Mouse (Mus musculus) heart, embryonic 10.5 days (tissue): ENCODE measurements around the gene Dbil5. TPM values are rescaled to one million over a fixed set of nuclear protein-coding genes. Genes with fewer than 3 reads are reported as not detected.

Experiments
- DNase-seq: peaks from one replicate; pipeline ENCODE4 v3.0.0-alpha.2; 2017; ENCODE audit warnings: low spot score
- H3K27ac ChIP-seq: fragments of 300-500 bp; sonication (generic); 2 replicates; pipeline ENCODE4 v1.5.1; 2016; ENCODE audit warnings: mild to moderate bottlenecking
- H3K27me3 ChIP-seq: fragments of 300-500 bp; sonication (generic); 2 replicates; pipeline ENCODE4 v1.6.1; 2016; ENCODE audit warnings: mild to moderate bottlenecking; ENCODE audit not compliant: poor library complexity, insufficient read depth, severe bottlenecking
- H3K36me3 ChIP-seq: fragments of 300-500 bp; sonication (generic); 2 replicates; pipeline ENCODE4 v1.6.1; 2016; ENCODE audit warnings: mild to moderate bottlenecking, moderate library complexity
- H3K4me1 ChIP-seq: fragments of 300-500 bp; sonication (generic); 2 replicates; pipeline ENCODE4 v1.6.1; 2016; ENCODE audit warnings: mild to moderate bottlenecking
- H3K4me3 ChIP-seq: fragments of 300-500 bp; sonication (generic); 2 replicates; pipeline ENCODE4 v1.5.1; 2016; ENCODE audit warnings: mild to moderate bottlenecking, moderate library complexity
- H3K9me3 ChIP-seq: fragments of 300-500 bp; sonication (generic); 2 replicates; pipeline ENCODE4 v1.6.1; 2016; ENCODE audit warnings: mild to moderate bottlenecking, moderate library complexity
- WGBS: fragments of 180-500 bp; shearing (Covaris S2); methylation state at CpG from one replicate; pipeline ENCODE4 v1.1.7; 2016; 5-methylcytosine and 5-hydroxymethylcytosine counted together
- polyA plus RNA-seq: library from polyadenylated mRNA; unstranded; fragments of >200 nt; fragmentation: Nextera tagmentation; extraction: Ambion mirVana; gene quantifications from 2 replicates; pipeline ENCODE4 v1.2.1, GENCODE M21; 2016

The Dbil5 gene
- 0.80 and 1.1 TPM in 2 replicates for polyA plus RNA-seq

- peaks cover 52% of the 10 kb centered on the region for H3K36me3 ChIP-seq
Observed at GRCm38 (mm10) chr11:76217390-76217800, at the start of gene Dbil5, which contains the start of gene Gemin4. Gene Dbil5 (plus strand): TSS chr11:76217608. Gene Gemin4 (minus strand): TSS chr11:76217664.

DNA sequence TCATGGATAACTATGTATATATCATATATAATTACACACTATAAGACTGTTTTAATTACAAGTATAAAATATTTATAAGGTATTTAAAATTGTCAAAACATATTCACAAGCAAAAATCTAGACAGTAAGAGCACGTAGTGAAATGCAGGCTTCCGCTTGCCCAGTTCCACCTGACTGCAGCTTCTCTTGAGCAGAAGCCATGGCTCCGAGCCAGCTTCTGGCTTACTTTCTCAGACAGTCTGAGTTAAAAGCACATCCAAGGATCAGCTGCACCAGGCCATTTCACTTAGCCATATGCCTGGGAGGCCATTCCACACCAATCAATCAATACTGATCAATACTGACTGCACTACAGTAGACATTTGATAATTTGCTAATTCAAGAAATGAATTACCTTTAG, 48.4 kb upstream of the Dbil5 start:
- WGBS, result 86% methylated on average over 3 of the region's 3 CpGs
- Histone ChIP-seq H3K27ac (no peak overlapping the region), H3K36me3 (peaks cover 22% of the 10 kb centered on the region), H3K27me3 (no peaks in the 10 kb centered on the region), H3K4me3 (no peak overlapping the region), H3K4me1 (no peaks in the 10 kb centered on the region), H3K9me3 (no peaks in the 10 kb centered on the region)
- DNase-seq, result no peak

More at GRCm38 (mm10) chr11:76217390-76217800, at the start of gene Dbil5, which contains the start of gene Gemin4:
- H3K27ac ChIP-seq, result peak within 1 kb of the TSS; percentile 98
- H3K9me3 ChIP-seq, result no peaks in the 10 kb centered on the region
- H3K4me3 ChIP-seq, result peak within 1 kb of the TSS; percentile 90
- peak; percentile 99 for DNase-seq
- peaks cover 14% of the 10 kb centered on the region for H3K4me1 ChIP-seq
- WGBS, result 2% methylated on average over 32 of the region's 35 CpGs
- H3K27me3 ChIP-seq, result no peaks in the 10 kb centered on the region

- Histone ChIP-seq H3K4me1 (no peaks in the 10 kb centered on the region), H3K27ac (no peak overlapping the region), H3K27me3 (no peaks in the 10 kb centered on the region), H3K9me3 (no peaks in the 10 kb centered on the region), H3K36me3 (peaks cover 22% of the 10 kb centered on the region), H3K4me3 (no peak overlapping the region)
- DNase-seq, result no peak
- WGBS, result 77% methylated on average over 5 of the region's 5 CpGs
Observed at GRCm38 (mm10) chr11:76170207-76170606, 47.2 kb upstream of the Dbil5 start.

GRCm38 (mm10) chr11:76178726-76179494, 38.5 kb upstream of the Dbil5 start:
- H3K4me3 ChIP-seq, result peak overlapping the region; percentile 81
- peak overlapping the region; percentile 86 for H3K27ac ChIP-seq
- WGBS, result 2% methylated on average over 28 of the region's 28 CpGs
- peaks cover 5% of the 10 kb centered on the region; the same call in 1 of the 2 replicates for H3K36me3 ChIP-seq
- no peaks in the 10 kb centered on the region for H3K27me3 ChIP-seq
- peak; percentile 75 for DNase-seq
- H3K9me3 ChIP-seq, result no peaks in the 10 kb centered on the region
- H3K4me1 ChIP-seq, result peaks cover 7% of the 10 kb centered on the region

DNA sequence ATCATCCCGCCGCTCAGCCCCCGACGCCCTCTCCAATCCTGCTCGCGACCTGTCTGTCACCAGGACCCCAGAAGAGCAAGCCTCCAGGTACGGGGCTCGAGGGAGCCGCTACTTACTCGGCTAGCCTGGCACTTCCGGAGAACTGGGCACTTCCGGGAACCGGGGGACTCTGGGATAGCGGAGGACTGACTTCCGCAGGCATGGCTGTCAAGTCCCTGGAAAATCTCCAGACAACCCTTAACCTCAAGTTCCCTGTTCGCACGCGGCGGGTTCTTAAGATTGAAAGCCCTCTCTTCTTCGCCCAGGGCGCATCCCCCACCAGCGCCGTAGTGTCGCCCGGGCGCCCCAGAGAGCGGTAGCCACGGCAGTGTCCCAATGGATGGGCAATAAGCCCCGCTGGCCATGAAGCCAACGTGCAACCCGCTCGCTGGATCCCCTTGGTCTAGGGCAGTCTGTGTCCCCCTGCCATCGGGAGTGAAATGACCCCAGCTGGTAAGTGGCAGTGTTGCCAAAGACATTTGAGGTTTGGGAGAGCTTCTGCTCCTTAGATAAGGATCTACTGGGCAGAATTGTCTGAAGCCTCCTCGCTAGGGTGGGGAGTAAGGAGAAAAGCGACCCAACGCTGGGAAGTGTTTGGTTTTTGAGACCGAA, 37.8 kb upstream of the Dbil5 start, which contains the start of the genes Vps53 and Fam57a:
Gene Vps53 (minus strand): TSS at position 153 of the 651 bp plus-strand sequence.
Gene Fam57a (plus strand): TSS at position 177 of the 651 bp plus-strand sequence.
- DNase-seq, result peak; percentile 94
- under 1% methylated on average over 37 of the region's 37 CpGs for WGBS
- no peaks in the 10 kb centered on the region for H3K27me3 ChIP-seq
- H3K27ac ChIP-seq, result peak within 1 kb of the TSS; percentile 86
- peaks cover 5% of the 10 kb centered on the region; the same call in 1 of the 2 replicates for H3K36me3 ChIP-seq
- H3K4me3 ChIP-seq, result peak within 1 kb of the TSS; percentile 81
- H3K4me1 ChIP-seq, result peaks cover 7% of the 10 kb centered on the region
- H3K9me3 ChIP-seq, result no peaks in the 10 kb centered on the region

- DNase-seq, result no peak
- WGBS, result 18% methylated on average over 7 of the region's 7 CpGs
- Histone ChIP-seq H3K27me3 (no peaks in the 10 kb centered on the region), H3K4me3 (peak overlapping the region; percentile 81), H3K36me3 (peaks cover 5% of the 10 kb centered on the region; the same call in 1 of the 2 replicates), H3K4me1 (peaks cover 7% of the 10 kb centered on the region), H3K9me3 (no peaks in the 10 kb centered on the region), H3K27ac (peak overlapping the region; percentile 86)
Observed at GRCm38 (mm10) chr11:76180146-76180540, 37.3 kb upstream of the Dbil5 start.

DNA sequence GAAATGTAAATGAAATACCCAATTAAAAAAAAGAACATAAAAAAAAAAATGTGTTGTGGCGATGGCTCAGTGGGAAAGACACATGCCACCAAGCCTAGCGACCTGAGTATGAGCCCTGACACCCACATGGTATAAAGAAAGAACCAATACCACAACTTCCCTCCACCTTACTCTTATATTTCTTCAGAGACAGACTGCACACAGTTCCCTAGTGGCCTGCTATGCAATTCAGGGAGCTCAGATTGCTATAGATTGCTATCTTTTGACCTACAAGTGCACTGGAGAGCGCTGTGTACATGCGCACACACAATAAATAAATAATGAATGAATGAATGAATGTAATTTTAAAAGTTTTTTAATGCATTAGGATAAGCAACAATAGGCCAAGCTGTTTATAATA, 33.7 kb upstream of the Dbil5 start:
- DNase-seq, result no peak
- H3K4me3 ChIP-seq, result no peak overlapping the region
- H3K36me3 ChIP-seq, result no peaks in the 10 kb centered on the region
- no peak overlapping the region for H3K27ac ChIP-seq
- no peaks in the 10 kb centered on the region for H3K27me3 ChIP-seq
- no peaks in the 10 kb centered on the region for H3K9me3 ChIP-seq
- WGBS, result 85% methylated on average over 4 of the region's 4 CpGs
- H3K4me1 ChIP-seq, result peaks cover 1% of the 10 kb centered on the region

GRCm38 (mm10) chr11:76186908-76187307, 30.5 kb upstream of the Dbil5 start:
- Histone ChIP-seq H3K36me3 (no peaks in the 10 kb centered on the region), H3K4me1 (no peaks in the 10 kb centered on the region), H3K9me3 (no peaks in the 10 kb centered on the region), H3K27me3 (no peaks in the 10 kb centered on the region), H3K27ac (no peak overlapping the region), H3K4me3 (no peak overlapping the region)
- DNase-seq, result no peak
- WGBS, result 74% methylated on average over 6 of the region's 6 CpGs

GRCm38 (mm10) chr11:76196275-76196976, 21.0 kb upstream of the Dbil5 start:
- Histone ChIP-seq H3K27me3 (0 out of 2 replicates have a peak, but pooled peaks cover 8% of the 10 kb centered on the region), H3K36me3 (no peaks in the 10 kb centered on the region), H3K9me3 (no peaks in the 10 kb centered on the region), H3K27ac (no peak overlapping the region), H3K4me3 (no peak overlapping the region), H3K4me1 (peaks cover 18% of the 10 kb centered on the region)
- no peak for DNase-seq
- WGBS, result 71% methylated on average over 8 of the region's 8 CpGs

GRCm38 (mm10) chr11:76196977-76197469, 20.4 kb upstream of the Dbil5 start:
- Histone ChIP-seq H3K27ac (no peak overlapping the region), H3K4me1 (peaks cover 23% of the 10 kb centered on the region), H3K4me3 (no peak overlapping the region), H3K9me3 (no peaks in the 10 kb centered on the region), H3K36me3 (no peaks in the 10 kb centered on the region), H3K27me3 (0 out of 2 replicates have a peak, but pooled peaks cover 8% of the 10 kb centered on the region)
- 47% methylated on average over 8 of the region's 8 CpGs for WGBS
- DNase-seq, result no peak

- Histone ChIP-seq H3K4me3 (peak overlapping the region; percentile 94), H3K4me1 (peaks cover 21% of the 10 kb centered on the region), H3K27ac (peak overlapping the region; percentile 92), H3K36me3 (peaks cover 30% of the 10 kb centered on the region; the same call in 1 of the 2 replicates), H3K27me3 (0 out of 2 replicates have a peak, but pooled peaks cover 8% of the 10 kb centered on the region), H3K9me3 (no peaks in the 10 kb centered on the region)
- under 1% methylated on average over 90 of the region's 90 CpGs for WGBS
- DNase-seq, result peak; percentile 91
Observed at GRCm38 (mm10) chr11:76201761-76202674, 15.4 kb upstream of the Dbil5 start.
